Mouse (Mus musculus): ENCODE results near the gene Ostm1. TPM values are rescaled to one million over a fixed set of nuclear protein-coding genes. Genes with fewer than 3 reads are reported as not detected.

Gene Ostm1
- total RNA-seq, 2 experiments from 2014 or later: 42.3 to 47.3 TPM

GRCm38 (mm10) chr10:42729607-42730006 is 146.0 kb downstream of the Ostm1 start:
- ATAC-seq (replicated peaks; ENCODE audit: poor library complexity): no peak

GRCm38 (mm10) chr10:42734546-42735060 is 151.0 kb downstream of the Ostm1 start:
- ATAC-seq (replicated peaks; ENCODE audit: poor library complexity): no peak

- no peak for ATAC-seq (replicated peaks; ENCODE audit: poor library complexity)
Measured at GRCm38 (mm10) chr10:42751813-42752212, 168.2 kb downstream of the Ostm1 start.

Other genes with a start within 250 kb of the Ostm1 start
- 2.1 and 3.1 TPM in 2 replicates for gene Afg1l, start 105.3 kb upstream of the Ostm1 start, total RNA-seq (2015)
- gene Afg1l, start 105.3 kb upstream of the Ostm1 start, total RNA-seq (2017): 3.0 and 5.7 TPM in 2 replicates
- 274 and 286 TPM in 2 replicates for gene Snx3, start 81.8 kb upstream of the Ostm1 start, total RNA-seq (2015)
- 104 and 114 TPM in 2 replicates for gene Snx3, start 81.8 kb upstream of the Ostm1 start, total RNA-seq (2017)
- gene Nr2e1, start 190 bp upstream of the Ostm1 start, total RNA-seq (2015): not detected in 2 replicates
- not detected in 2 replicates for gene Nr2e1, start 190 bp upstream of the Ostm1 start, total RNA-seq (2017)
- gene Sec63, start 177.7 kb downstream of the Ostm1 start, total RNA-seq (2015): 36.3 and 43.0 TPM in 2 replicates
- 54.3 and 71.0 TPM in 2 replicates for gene Sec63, start 177.7 kb downstream of the Ostm1 start, total RNA-seq (2017)